Mouse (Mus musculus) CH12.LX (cell line): ENCODE data around the gene Gins3. TPM values are rescaled to one million over a fixed set of nuclear protein-coding genes. Genes with fewer than 3 reads are reported as not detected.
A peak's percentile ranks its signal among the peaks of the same experiment; 100 is the strongest.

ENCODE experiments used
- DNase-seq: peaks from one replicate; pipeline ENCODE4 v3.0.0-alpha.2; 2013; ENCODE audit errors: extremely low read depth
- H3K27ac ChIP-seq: 2 replicates; pipeline ENCODE4 v1.5.1; 2012; ENCODE audit warnings: low read depth, mild to moderate bottlenecking, control low read depth, moderate library complexity; ENCODE audit not compliant: insufficient read depth
- H3K27me3 ChIP-seq: replicated peaks from 2 replicates; pipeline ENCODE3; 2012; ENCODE audit warnings: inconsistent platforms
- H3K36me3 ChIP-seq, 2 experiments: replicated peaks in 1 of 2; 2 replicates each; pipeline versions ENCODE3 to v1.6.1; 2012; ENCODE audit warnings: inconsistent platforms in 1 of 2, low read length in 1 of 2, mild to moderate bottlenecking in 1 of 2, mixed read lengths in 1 of 2, moderate library complexity in 1 of 2; ENCODE audit not compliant: control insufficient read depth in 1 of 2, insufficient read depth in 1 of 2
- H3K4me1 ChIP-seq, 2 experiments: 2 replicates each; pipeline ENCODE4 v1.6.1; 2012; ENCODE audit warnings: inconsistent platforms in 1 of 2, moderate library complexity in 1 of 2; ENCODE audit not compliant: insufficient read depth in 2 of 2, control insufficient read depth in 1 of 2
- H3K4me2 ChIP-seq: 2 replicates; pipeline ENCODE4 v1.6.1; 2012; ENCODE audit warnings: low read depth, mild to moderate bottlenecking, control low read depth; ENCODE audit not compliant: poor library complexity, insufficient read depth, severe bottlenecking
- H3K4me3 ChIP-seq, 3 experiments: fragments of 150-350 bp in 1 of 3; sonication (generic) in 1 of 3; replicated peaks in 1 of 3; 2 replicates each; pipeline versions ENCODE3 to v1.5.1; 2011 to 2012; ENCODE audit warnings: low read depth in 2 of 3, low read length in 2 of 3, mild to moderate bottlenecking in 2 of 3, moderate library complexity in 2 of 3, control low read depth in 1 of 3, improper control_type of control experiment in 1 of 3, inconsistent platforms in 1 of 3, mixed read lengths in 1 of 3; ENCODE audit not compliant: poor library complexity in 1 of 3
- H3K79me2 ChIP-seq: replicated peaks from 2 replicates; pipeline ENCODE4 v1.6.1; 2012; ENCODE audit warnings: mild to moderate bottlenecking, moderate library complexity; ENCODE audit not compliant: control insufficient read depth, poor library complexity, insufficient read depth, severe bottlenecking; ENCODE audit errors: extremely low read depth
- H3K9ac ChIP-seq: 2 replicates; pipeline ENCODE4 v1.6.1; 2012; ENCODE audit warnings: low read depth, mild to moderate bottlenecking, control low read depth, moderate library complexity; ENCODE audit not compliant: insufficient read depth
- H3K9me3 ChIP-seq: replicated peaks from 2 replicates; pipeline ENCODE3; 2012; ENCODE audit warnings: low read length, inconsistent platforms, mixed read lengths
- BHLHE40 ChIP-seq: IDR thresholded peaks from 2 replicates; pipeline ENCODE4 v1.6.1; 2011; ENCODE audit warnings: mild to moderate bottlenecking, low read depth, low read length, improper control_type of control experiment
- CHD1 ChIP-seq: IDR thresholded peaks from 2 replicates; pipeline ENCODE4 v1.6.1; 2012; ENCODE audit warnings: low read depth, low read length, improper control_type of control experiment, inconsistent platforms
- CTCF ChIP-seq, 2 experiments: IDR thresholded peaks in 1 of 2; conservative IDR thresholded peaks in 1 of 2; 2 replicates each; pipeline ENCODE4 v1.5.1; 2011 to 2012; ENCODE audit warnings: low read depth in 2 of 2, low read length in 2 of 2, improper control_type of control experiment in 1 of 2, inconsistent platforms in 1 of 2, mild to moderate bottlenecking in 1 of 2, moderate library complexity in 1 of 2
- E2F4 ChIP-seq: IDR thresholded peaks from 2 replicates; pipeline ENCODE4 v1.6.1; 2011; ENCODE audit warnings: low read depth, low read length, improper control_type of control experiment; ENCODE audit not compliant: insufficient replicate concordance
- ELF1 ChIP-seq: IDR thresholded peaks from 2 replicates; pipeline ENCODE4 v1.6.1; 2014; ENCODE audit warnings: low read depth, mild to moderate bottlenecking, inconsistent platforms, low read length, improper control_type of control experiment
- EP300 ChIP-seq: IDR thresholded peaks from 2 replicates; pipeline ENCODE4 v1.6.1; 2011; ENCODE audit warnings: low read length, improper control_type of control experiment
- JUN ChIP-seq: IDR thresholded peaks from 2 replicates; pipeline ENCODE4 v1.6.1; 2011; ENCODE audit warnings: low read depth, mild to moderate bottlenecking, low read length, improper control_type of control experiment, moderate library complexity; ENCODE audit not compliant: insufficient read depth
- MAZ ChIP-seq: IDR thresholded peaks from 2 replicates; pipeline ENCODE4 v1.6.1; 2012; ENCODE audit warnings: low read depth, mild to moderate bottlenecking, inconsistent platforms, low read length, improper control_type of control experiment, moderate library complexity
- MXI1 ChIP-seq: IDR thresholded peaks from 2 replicates; pipeline ENCODE4 v1.6.1; 2011; ENCODE audit warnings: mild to moderate bottlenecking, low read depth, low read length, improper control_type of control experiment
- MYC ChIP-seq: IDR thresholded peaks from 2 replicates; pipeline ENCODE4 v1.6.1; 2011; ENCODE audit warnings: low read depth, mild to moderate bottlenecking, improper control_type of control experiment, low read length
- NELFE ChIP-seq: IDR thresholded peaks from 2 replicates; pipeline ENCODE4 v1.6.1; 2011; ENCODE audit warnings: low read depth, low read length, improper control_type of control experiment
- PAX5 ChIP-seq: IDR thresholded peaks from 2 replicates; pipeline ENCODE4 v1.6.1; 2012; ENCODE audit warnings: low read length, inconsistent platforms, mixed read lengths
- POLR2AphosphoS2 ChIP-seq: IDR thresholded peaks from 2 replicates; pipeline ENCODE4 v1.6.1; 2011; ENCODE audit warnings: low read depth, low read length, improper control_type of control experiment
- RAD21 ChIP-seq: IDR thresholded peaks from 2 replicates; pipeline ENCODE4 v1.6.1; 2011; ENCODE audit warnings: low read depth, mild to moderate bottlenecking, low read length, improper control_type of control experiment, moderate library complexity
- RCOR1 ChIP-seq: conservative IDR thresholded peaks from 2 replicates; pipeline ENCODE4 v1.6.1; 2012; ENCODE audit warnings: low read depth, mild to moderate bottlenecking, inconsistent platforms, low read length, improper control_type of control experiment
- SMC3 ChIP-seq: IDR thresholded peaks from 2 replicates; pipeline ENCODE4 v1.6.1; 2011; ENCODE audit warnings: low read depth, low read length, improper control_type of control experiment
- TBP ChIP-seq: conservative IDR thresholded peaks from 2 replicates; pipeline ENCODE4 v1.6.1; 2011; ENCODE audit warnings: low read depth, low read length, improper control_type of control experiment
- ZKSCAN1 ChIP-seq: IDR thresholded peaks from 2 replicates; pipeline ENCODE4 v1.6.1; 2012; ENCODE audit warnings: low read depth, inconsistent platforms, low read length, improper control_type of control experiment, borderline replicate concordance
- ZMIZ1 ChIP-seq: IDR thresholded peaks from 2 replicates; pipeline ENCODE4 v1.6.1; 2012; ENCODE audit warnings: low read depth, mild to moderate bottlenecking, inconsistent platforms, low read length, improper control_type of control experiment
- ZNF384 ChIP-seq: IDR thresholded peaks from 2 replicates; pipeline ENCODE4 v1.6.1; 2012; ENCODE audit warnings: low read depth, low read length, improper control_type of control experiment, inconsistent platforms
- dilution Hi-C: fragments of 300-500 bp; cut with MboI; formaldehyde crosslinking; loops from 2 replicates; pipeline ENCODE4 v1.14.3; 2020; ENCODE audit warnings: low sequenced_read_pairs; ENCODE audit not compliant: extremely low pct_unique_long_range_greater_than_20kb, extremely low pct_ligation_motif_present
- in situ Hi-C: fragments of 300-500 bp; cut with MboI; formaldehyde crosslinking; loops from 3 replicates; pipeline ENCODE4 v1.14.3; 2019; ENCODE audit warnings: low sequenced_read_pairs, low pct_ligation_motif_present, low pct_unique_long_range_greater_than_20kb, mixed read lengths
- polyA plus RNA-seq: library from polyadenylated mRNA; unstranded; fragments of >175 nt; gene quantifications from 2 replicates; pipeline ENCODE4 v1.2.1, GENCODE M21; 2012; ENCODE audit warnings: low read depth; ENCODE audit not compliant: insufficient read length
- total RNA-seq, 2 experiments: library from RNA; depleted of rRNA; stranded (reverse); fragments of 300-350 nt in 1 of 2; fragments of >200 nt in 1 of 2; gene quantifications; 2 replicates each; pipeline ENCODE4 v1.2.3; 2012 to 2014

The Gins3 gene
- total and polyA plus RNA-seq, 3 experiments: 10.4 to 18.0 (median 14.2) TPM

DNA sequence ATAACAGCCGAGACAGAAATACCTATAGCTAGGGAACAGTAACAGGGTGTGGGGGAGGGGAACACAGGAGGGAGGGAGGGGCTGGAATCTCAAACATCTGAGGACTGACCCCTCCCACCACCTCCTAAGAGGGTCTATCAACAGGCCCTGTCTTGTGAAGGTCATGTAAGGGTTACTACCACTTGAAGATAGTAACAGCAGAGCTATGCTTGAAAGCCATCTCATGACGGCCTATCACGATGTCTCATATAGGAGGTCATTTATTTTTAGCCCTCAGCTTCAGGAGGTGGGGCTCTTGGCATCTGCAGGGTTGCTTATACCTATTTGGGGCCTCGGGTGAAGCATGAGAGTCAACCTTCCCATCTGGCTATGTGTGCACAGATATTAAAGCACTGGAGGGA is 36.4 kb upstream of the Gins3 start:
- H3K4me2 ChIP-seq: no peak overlapping the region

DNA sequence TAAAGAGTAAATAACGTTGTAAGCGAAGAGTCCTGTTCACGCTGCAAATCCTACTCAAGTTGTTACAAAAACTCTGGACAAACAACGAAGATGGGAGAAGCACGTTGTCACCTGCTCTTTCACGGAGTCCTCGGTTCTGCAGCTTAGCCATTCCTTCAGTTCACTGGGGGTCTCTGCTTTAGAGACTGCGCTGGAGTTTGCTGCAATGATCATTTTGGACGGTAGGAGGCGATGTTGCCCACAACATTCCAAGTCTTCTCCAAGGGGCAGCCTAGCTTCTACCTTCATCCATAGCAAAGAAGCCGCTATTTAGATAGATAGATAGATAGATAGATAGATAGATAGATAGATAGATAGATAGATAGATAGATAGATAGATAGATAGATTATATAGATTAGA is 33.4 kb upstream of the Gins3 start:
- DNase-seq: peak; percentile 51
- dilution Hi-C loops: no loop called here
- no peak overlapping the region for H3K4me2 ChIP-seq
- TF ChIP-seq ZNF384 (no peak), RAD21 (peak; percentile 82), MAZ (no peak), CTCF (conservative IDR thresholded peaks at IDR 0.05 in 1 of 2, IDR thresholded peaks at IDR 0.05 in 1 of 2; ENCODE audit: low read depth in 2 of 2, low read length in 2 of 2) (peak; percentile 78 to 83), SMC3 (peak; percentile 65)
- TF ChIP-seq, all 38 proteins: peak for 3
- H3K4me3 ChIP-seq: no peak overlapping the region
- no peaks in the 10 kb centered on the region for H3K9me3 ChIP-seq
- H3K27ac ChIP-seq: no peak overlapping the region
- in situ Hi-C loops: loop anchor here (5.0 kb wide), 1 partner anchor 97 kb away; no protein-coding TSS in a partner anchor
- H3K79me2 ChIP-seq: no peaks in the 10 kb centered on the region
- no peaks in the 10 kb centered on the region for H3K27me3 ChIP-seq
- no peak overlapping the region for H3K9ac ChIP-seq
- H3K36me3 ChIP-seq: no peaks in the 10 kb centered on the region
- no peaks in the 10 kb centered on the region for H3K4me1 ChIP-seq

More for the DNA sequence above, 36.4 kb upstream of the Gins3 start:
- DNase-seq: no peak
- Histone ChIP-seq H3K79me2 (no peaks in the 10 kb centered on the region), H3K4me1 (no peaks in the 10 kb centered on the region; a peak in 2 of 4 replicates), H3K27me3 (no peaks in the 10 kb centered on the region), H3K36me3 (no peaks in the 10 kb centered on the region), H3K9me3 (no peaks in the 10 kb centered on the region), H3K9ac (no peak overlapping the region), H3K27ac (no peak overlapping the region), H3K4me3 (no peak overlapping the region)
- dilution Hi-C loops (no loop called here), in situ Hi-C loops (no loop called here)
- TF ChIP-seq CHD1: no peak
- no peak for TF ChIP-seq ELF1
- TF ChIP-seq ZMIZ1: no peak
- no peak for TF ChIP-seq E2F4
- TF ChIP-seq NELFE: no peak
- TF ChIP-seq JUN: no peak
- TF ChIP-seq TBP: no peak
- TF ChIP-seq MYC: no peak
- no peak for TF ChIP-seq BHLHE40
- no peak for TF ChIP-seq PAX5
- no peak for TF ChIP-seq MXI1
- TF ChIP-seq RAD21: no peak
- no peak for TF ChIP-seq POLR2AphosphoS2
- no peak for TF ChIP-seq ZKSCAN1
- TF ChIP-seq ZNF384: no peak
- no peak for TF ChIP-seq RCOR1
- TF ChIP-seq EP300: no peak
- TF ChIP-seq, all 38 proteins: peak for 0
